Mouse (Mus musculus): ENCODE measurements around the gene Pbx3. TPM values are rescaled to one million over a fixed set of nuclear protein-coding genes. Genes with fewer than 3 reads are reported as not detected.
A peak's percentile ranks its signal among the peaks of the same experiment; 100 is the strongest.

The Pbx3 gene
- polyA plus RNA-seq, 1 experiment = 187 TPM

GRCm38 (mm10) chr2:34219150-34219549, 153.8 kb downstream of the Pbx3 start:
- TF ChIP-seq POLR2A (IDR thresholded peaks at IDR 0.05; ENCODE audit: borderline replicate concordance, extremely low read depth, insufficient read depth, insufficient read length, poor library complexity, severe bottlenecking) = no peak
- TF ChIP-seq CTCF (IDR thresholded peaks at IDR 0.05; ENCODE audit: borderline replicate concordance, extremely low read depth, insufficient read depth, insufficient read length) = no peak
- peak; percentile 44 for DNase-seq (ENCODE audit: low read depth)

DNA sequence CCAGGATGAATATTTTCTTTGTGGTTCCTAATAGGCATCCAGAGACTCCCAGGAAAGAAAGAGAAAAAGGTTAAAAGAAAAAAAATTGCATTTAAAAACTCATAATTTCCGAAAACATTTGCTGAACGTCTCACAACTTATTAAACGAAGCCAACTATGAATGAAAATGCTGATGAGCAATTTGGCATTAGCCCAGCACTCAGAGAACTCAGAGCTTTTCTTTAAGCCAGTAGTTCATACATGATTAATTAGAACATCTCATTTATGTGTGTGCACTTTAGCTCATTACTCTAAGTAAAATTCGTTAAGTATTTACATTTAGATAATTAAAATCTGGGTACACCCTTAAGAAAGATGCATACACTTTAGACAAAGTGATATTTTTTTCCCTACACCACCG, 155.3 kb downstream of the Pbx3 start:
- peak; percentile 75 for DNase-seq (ENCODE audit: low read depth)
- TF ChIP-seq POLR2A (IDR thresholded peaks at IDR 0.05; ENCODE audit: borderline replicate concordance, extremely low read depth, insufficient read depth, insufficient read length, poor library complexity, severe bottlenecking) = no peak
- TF ChIP-seq CTCF (IDR thresholded peaks at IDR 0.05; ENCODE audit: borderline replicate concordance, extremely low read depth, insufficient read depth, insufficient read length) = no peak

- TF ChIP-seq POLR2A (IDR thresholded peaks at IDR 0.05; ENCODE audit: borderline replicate concordance, extremely low read depth, insufficient read depth, insufficient read length, poor library complexity, severe bottlenecking) = no peak
- TF ChIP-seq CTCF (IDR thresholded peaks at IDR 0.05; ENCODE audit: borderline replicate concordance, extremely low read depth, insufficient read depth, insufficient read length) = no peak
- DNase-seq (ENCODE audit: low read depth) = no peak
Observed at GRCm38 (mm10) chr2:34215496-34215895, 157.4 kb downstream of the Pbx3 start.

GRCm38 (mm10) chr2:34212418-34212817, 160.5 kb downstream of the Pbx3 start:
- TF ChIP-seq CTCF (IDR thresholded peaks at IDR 0.05; ENCODE audit: borderline replicate concordance, extremely low read depth, insufficient read depth, insufficient read length) = no peak
- TF ChIP-seq POLR2A (IDR thresholded peaks at IDR 0.05; ENCODE audit: borderline replicate concordance, extremely low read depth, insufficient read depth, insufficient read length, poor library complexity, severe bottlenecking) = no peak
- DNase-seq (ENCODE audit: low read depth) = no peak

DNA sequence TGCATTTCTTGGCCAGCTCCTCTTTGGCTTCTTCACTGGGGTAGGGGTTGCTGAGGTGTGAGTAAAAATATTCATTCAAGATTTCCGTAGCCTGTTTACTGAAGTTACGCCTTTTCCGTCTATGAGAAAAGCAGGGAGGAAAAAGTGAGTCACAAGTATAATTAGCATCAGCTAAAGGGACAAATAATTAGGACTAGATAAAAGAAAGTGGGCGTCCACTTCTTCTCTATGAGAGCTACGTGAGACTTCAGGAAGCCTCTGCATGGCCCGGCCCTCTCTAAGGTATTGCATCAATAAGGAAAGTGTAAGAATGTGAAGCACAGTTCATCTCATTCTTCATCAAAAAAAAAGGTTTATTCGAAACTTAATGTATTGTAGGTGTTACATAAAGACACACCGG, 168.1 kb downstream of the Pbx3 start:
- no peak for DNase-seq (ENCODE audit: low read depth)
- TF ChIP-seq CTCF (IDR thresholded peaks at IDR 0.05; ENCODE audit: borderline replicate concordance, extremely low read depth, insufficient read depth, insufficient read length) (no peak), POLR2A (IDR thresholded peaks at IDR 0.05; ENCODE audit: borderline replicate concordance, extremely low read depth, insufficient read depth, insufficient read length, poor library complexity, severe bottlenecking) (no peak)

DNA sequence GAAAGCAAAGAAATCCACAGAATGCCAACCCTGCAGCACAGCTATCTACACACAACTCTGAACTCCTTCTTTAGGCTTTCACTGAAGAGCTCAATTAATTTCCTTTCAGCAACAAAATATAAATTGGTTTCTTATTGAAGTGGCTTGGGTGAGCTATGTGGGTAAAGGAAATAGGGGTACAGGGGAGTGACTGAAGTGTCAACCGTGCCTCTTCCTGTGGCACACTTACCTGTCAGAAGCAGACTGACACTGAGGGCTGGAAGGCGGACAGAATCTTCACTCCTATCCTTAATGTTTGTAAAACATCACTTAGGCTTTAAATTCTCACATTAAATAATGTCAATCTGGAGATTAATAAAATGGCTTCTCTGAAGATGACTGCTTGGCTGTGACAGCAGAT, 168.6 kb downstream of the Pbx3 start:
- DNase-seq (ENCODE audit: low read depth) = no peak
- TF ChIP-seq CTCF (IDR thresholded peaks at IDR 0.05; ENCODE audit: borderline replicate concordance, extremely low read depth, insufficient read depth, insufficient read length) (no peak), POLR2A (IDR thresholded peaks at IDR 0.05; ENCODE audit: borderline replicate concordance, extremely low read depth, insufficient read depth, insufficient read length, poor library complexity, severe bottlenecking) (no peak)

DNA sequence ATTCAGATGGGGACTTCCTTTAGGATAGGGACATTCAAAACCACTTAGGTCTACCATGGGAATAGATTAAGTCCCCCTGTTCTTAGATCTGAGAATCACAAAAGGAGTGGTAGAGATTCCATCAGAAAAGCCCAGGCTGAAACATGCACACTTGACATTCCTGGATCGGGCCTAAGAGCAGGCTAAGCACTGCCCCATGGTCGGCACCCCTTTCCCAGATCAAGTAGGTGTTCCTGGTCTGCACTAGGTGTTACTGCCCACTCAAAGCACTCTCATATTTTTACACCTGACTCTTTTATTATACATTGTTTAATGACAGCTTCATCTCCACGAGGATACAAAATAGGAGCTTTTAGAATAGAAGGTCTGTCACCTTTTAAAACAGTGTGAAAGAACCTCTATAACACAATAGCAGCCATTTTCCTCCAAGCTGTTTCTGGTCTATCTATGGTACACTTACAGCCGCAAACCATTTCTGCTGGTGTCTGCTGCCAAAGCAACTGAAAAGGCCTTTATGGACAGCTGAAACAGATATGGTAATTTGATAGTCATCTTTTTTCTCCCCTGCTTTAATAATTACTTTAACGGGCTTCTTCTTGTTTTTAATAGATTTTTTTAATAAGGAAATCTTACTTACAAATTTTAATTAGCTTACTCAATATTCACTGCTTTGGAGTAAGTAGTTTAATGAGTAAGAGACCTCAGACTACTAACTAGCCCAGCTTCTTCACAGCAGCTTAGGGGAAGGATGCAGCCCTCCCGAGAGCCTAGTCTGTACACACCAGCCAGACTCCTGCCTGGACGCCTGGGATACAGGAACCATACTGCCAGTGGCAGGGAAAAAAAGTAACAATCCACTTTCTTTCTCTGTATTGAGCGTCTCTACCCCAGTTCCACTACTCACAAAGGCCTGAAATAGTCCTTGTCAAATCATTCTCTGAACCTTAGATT, 178.8 kb downstream of the Pbx3 start:
- no peak for TF ChIP-seq CTCF (IDR thresholded peaks at IDR 0.05; ENCODE audit: borderline replicate concordance, extremely low read depth, insufficient read depth, insufficient read length)
- TF ChIP-seq POLR2A (IDR thresholded peaks at IDR 0.05; ENCODE audit: borderline replicate concordance, extremely low read depth, insufficient read depth, insufficient read length, poor library complexity, severe bottlenecking) = no peak
- DNase-seq (ENCODE audit: low read depth) = peak; percentile 83

DNA sequence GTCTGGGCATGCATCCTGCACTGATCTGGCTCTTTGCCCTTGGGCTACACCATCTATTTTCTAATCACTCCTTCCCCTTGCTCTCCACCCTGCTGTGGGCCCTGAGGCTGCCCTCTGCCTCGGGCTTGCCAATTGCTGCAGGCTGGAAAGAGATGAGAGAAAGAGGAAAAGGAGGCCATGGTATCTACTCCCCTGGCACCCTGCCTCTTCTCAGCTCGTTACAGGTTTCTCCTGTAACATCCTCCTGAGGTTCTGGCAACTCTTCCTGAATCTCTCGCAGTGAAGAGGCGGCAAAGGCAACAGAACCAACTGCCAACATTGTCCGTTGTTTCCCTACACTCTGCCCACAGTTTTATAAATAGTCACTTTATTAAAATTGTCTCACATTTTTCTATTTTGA, 179.7 kb downstream of the Pbx3 start:
- TF ChIP-seq CTCF (IDR thresholded peaks at IDR 0.05; ENCODE audit: borderline replicate concordance, extremely low read depth, insufficient read depth, insufficient read length) = no peak
- TF ChIP-seq POLR2A (IDR thresholded peaks at IDR 0.05; ENCODE audit: borderline replicate concordance, extremely low read depth, insufficient read depth, insufficient read length, poor library complexity, severe bottlenecking) = no peak
- DNase-seq (ENCODE audit: low read depth) = peak; percentile 69

GRCm38 (mm10) chr2:34187366-34187765, 185.6 kb downstream of the Pbx3 start:
- DNase-seq (ENCODE audit: low read depth) = no peak
- no peak for TF ChIP-seq POLR2A (IDR thresholded peaks at IDR 0.05; ENCODE audit: borderline replicate concordance, extremely low read depth, insufficient read depth, insufficient read length, poor library complexity, severe bottlenecking)
- TF ChIP-seq CTCF (IDR thresholded peaks at IDR 0.05; ENCODE audit: borderline replicate concordance, extremely low read depth, insufficient read depth, insufficient read length) = no peak

DNA sequence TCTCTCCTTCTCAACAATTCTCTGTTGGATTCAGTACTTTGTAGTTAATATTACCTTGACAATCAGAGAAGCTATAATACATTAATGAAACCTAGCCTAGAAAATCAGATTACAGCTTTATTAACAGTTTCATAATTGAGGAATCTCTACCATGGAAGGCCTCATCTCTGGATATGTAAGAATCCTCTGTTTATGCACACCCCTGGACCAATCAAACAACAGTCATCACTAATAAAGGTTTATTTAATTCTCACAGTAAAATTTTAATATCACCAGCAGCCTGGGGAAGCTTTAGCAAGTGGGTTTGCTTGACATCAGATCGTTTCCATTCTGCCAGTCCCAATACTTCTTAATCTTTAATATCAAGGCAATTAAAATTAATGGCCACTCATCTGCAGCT, 191.3 kb downstream of the Pbx3 start:
- no peak for TF ChIP-seq CTCF (IDR thresholded peaks at IDR 0.05; ENCODE audit: borderline replicate concordance, extremely low read depth, insufficient read depth, insufficient read length)
- TF ChIP-seq POLR2A (IDR thresholded peaks at IDR 0.05; ENCODE audit: borderline replicate concordance, extremely low read depth, insufficient read depth, insufficient read length, poor library complexity, severe bottlenecking) = no peak
- DNase-seq (ENCODE audit: low read depth) = no peak

DNA sequence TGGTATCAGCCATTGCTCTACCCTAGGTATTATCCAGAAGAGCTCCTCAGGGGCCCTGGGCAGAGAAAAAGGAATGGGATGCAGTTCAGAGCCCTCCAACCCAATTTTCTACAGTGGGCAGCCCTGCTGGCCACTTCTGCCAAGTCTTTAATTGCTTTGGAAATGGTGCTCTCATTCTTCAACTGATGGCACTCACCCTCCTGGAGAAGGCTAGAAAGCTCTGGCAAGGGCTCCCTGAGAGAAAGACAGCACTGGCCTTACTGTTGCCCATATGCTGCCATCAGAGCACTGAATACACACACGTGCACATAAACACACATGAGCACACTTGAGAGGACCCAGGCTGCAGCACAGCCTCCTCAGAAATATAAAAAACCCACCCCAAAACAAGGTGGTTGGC, 193.6 kb downstream of the Pbx3 start:
- no peak for DNase-seq (ENCODE audit: low read depth)
- no peak for TF ChIP-seq POLR2A (IDR thresholded peaks at IDR 0.05; ENCODE audit: borderline replicate concordance, extremely low read depth, insufficient read depth, insufficient read length, poor library complexity, severe bottlenecking)

DNA sequence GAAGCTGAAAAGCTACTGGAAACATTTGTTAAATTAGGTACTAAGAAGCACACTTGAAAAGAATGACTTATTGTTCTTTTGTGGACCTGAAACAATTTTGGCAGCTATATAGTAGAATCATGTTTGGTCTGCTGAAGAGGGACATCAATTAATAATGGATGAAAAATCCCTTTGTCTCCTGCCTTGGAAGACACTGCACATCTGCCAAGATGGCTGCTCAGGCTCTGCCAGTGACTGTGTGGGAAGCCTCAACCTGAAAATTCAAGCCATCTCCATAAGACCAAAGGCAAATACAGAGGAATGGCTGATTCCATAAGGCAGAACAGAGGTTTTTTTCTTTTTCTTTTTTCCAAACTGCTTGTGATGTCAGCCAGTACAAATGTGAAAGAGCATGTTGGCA, 194.3 kb downstream of the Pbx3 start:
- no peak for TF ChIP-seq CTCF (IDR thresholded peaks at IDR 0.05; ENCODE audit: borderline replicate concordance, extremely low read depth, insufficient read depth, insufficient read length)
- TF ChIP-seq POLR2A (IDR thresholded peaks at IDR 0.05; ENCODE audit: borderline replicate concordance, extremely low read depth, insufficient read depth, insufficient read length, poor library complexity, severe bottlenecking) = no peak
- DNase-seq (ENCODE audit: low read depth) = no peak

All from brain, embryonic 14.5 days (tissue).